Mouse (Mus musculus) adipose tissue, adult 10 weeks (tissue): Measurements from ENCODE around the gene Olfr286. TPM values are rescaled to one million over a fixed set of nuclear protein-coding genes. Genes with fewer than 3 reads are reported as not detected.

Source experiments
- polyA plus RNA-seq: library from polyadenylated mRNA; stranded (reverse); fragments of 350-450 nt; fragmentation: Illumina TruSeq; extraction: RNeasy Lipid Tissue Mini Kit (QIAGEN cat#74804); gene quantifications from one replicate; pipeline ENCODE4 v1.2.3, GENCODE M21; 2014; ENCODE audit warnings: low read depth, low replicate concordance

The Olfr286 gene
- polyA plus RNA-seq: not detected

DNA sequence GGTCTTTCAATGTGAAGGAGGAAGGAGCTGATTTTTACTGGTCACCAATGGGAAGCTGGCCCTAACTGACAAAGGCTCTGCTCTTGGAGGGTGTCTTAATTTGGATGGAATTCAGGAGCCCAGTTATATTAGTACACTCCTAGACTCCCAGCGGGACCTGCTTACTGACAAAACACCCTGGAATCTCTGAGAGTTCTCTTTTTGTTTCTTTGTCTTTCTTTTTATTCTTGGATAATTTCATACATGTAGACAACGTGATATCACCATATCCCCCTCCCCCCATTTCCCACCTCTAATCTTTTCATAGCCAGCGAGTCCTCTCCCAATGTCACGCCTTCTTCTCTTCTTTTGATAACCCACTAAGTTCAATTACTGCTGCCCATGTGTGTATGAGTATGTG lies at the start of gene Olfr286:
Gene Olfr286 (minus strand): TSS at position 101 of the 400 bp plus-strand sequence.

DNA sequence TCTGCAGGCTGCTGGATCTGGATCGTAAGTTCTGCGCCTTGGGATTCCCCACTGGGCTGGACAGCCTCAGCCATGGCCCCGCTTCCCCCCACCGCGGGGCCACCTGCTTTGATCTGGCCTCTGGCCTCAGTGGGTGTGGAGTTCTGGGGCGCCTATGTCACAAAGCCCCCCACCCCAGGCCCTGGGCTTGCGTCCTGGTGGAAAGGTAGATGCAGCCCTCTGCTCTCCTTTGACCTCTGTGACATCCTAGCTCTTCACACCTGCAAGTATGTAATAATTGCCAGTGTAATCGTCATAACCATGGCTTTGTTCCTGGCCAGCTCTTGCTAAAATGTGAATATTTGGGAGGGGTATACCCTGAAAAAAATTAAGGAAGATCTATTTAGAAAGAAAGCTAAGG lies 22.9 kb upstream of the Olfr286 start, which contains the start of gene H1fnt:
Gene H1fnt (minus strand): TSS at position 101 of the 400 bp plus-strand sequence.

DNA sequence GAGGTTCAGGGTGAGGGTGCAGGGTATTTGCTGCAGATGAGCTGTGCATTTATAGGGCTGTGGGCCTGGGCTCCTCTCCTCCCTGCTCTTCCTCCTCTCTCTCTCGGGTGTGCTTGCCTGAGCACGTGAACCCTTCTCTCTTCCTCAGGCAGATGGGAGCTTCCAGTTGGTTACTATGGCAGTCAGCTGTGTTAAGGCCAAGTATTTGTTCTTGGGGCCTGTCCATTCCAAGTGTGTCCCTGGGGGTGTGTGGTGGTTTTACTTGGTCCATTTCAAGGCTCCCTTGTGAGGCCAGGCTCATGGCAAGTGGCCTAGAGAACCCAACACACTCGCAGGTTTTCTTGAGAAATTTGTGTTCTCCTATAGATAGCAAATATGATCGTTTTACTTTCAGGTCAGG lies 13.4 kb downstream of the Olfr286 start, which contains the start of the genes Gm44579 and Olfr287:
Gene Gm44579 (minus strand): TSS at position 101 of the 400 bp plus-strand sequence.
Gene Olfr287 (minus strand): TSS at position 180 of the 400 bp plus-strand sequence.

DNA sequence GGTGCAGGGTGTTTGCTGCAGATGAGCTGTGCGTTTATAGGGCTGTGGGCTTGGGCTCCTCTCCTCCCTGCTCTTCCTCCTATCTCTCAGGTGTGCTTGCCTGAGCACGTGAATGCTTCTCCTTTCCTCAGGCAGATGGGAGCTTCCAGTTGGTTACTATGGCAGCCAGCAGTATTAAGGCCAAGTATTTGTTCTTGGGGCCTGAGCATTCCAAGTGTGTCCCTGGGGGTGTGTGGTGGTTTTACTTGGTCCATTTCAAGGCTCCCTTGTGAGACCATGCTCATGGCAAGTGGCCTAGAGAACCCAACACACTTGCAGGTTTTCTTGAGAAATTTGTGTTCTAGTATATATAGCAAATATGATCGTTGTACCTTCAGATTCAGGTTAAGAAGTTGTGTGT lies 38.8 kb downstream of the Olfr286 start, which contains the start of gene Olfr288:
Gene Olfr288 (minus strand): TSS at position 101 of the 400 bp plus-strand sequence.

Other genes starting within 250 kb of the Olfr286 start
- 0.51 TPM for gene Col2a1, start 229.8 kb downstream of the Olfr286 start, polyA plus RNA-seq
- 21.6 TPM for gene Pfkm, start 141.9 kb downstream of the Olfr286 start, polyA plus RNA-seq
- gene Senp1, start 140.7 kb downstream of the Olfr286 start, polyA plus RNA-seq: 17.6 TPM
- gene Asb8, start 68.8 kb downstream of the Olfr286 start, polyA plus RNA-seq: 23.7 TPM
- gene Ccdc184, start 67.3 kb downstream of the Olfr286 start, polyA plus RNA-seq: 0.57 TPM
- gene Olfr288, start 38.9 kb downstream of the Olfr286 start, polyA plus RNA-seq: not detected
- not detected for gene Gm44579, start 13.5 kb downstream of the Olfr286 start, polyA plus RNA-seq
- not detected for gene Olfr287, start 13.4 kb downstream of the Olfr286 start, polyA plus RNA-seq
- gene H1fnt, start 22.8 kb upstream of the Olfr286 start, polyA plus RNA-seq: 15.9 TPM
- gene Zfp641, start 61.7 kb upstream of the Olfr286 start, polyA plus RNA-seq: 3.6 TPM
- not detected for gene Olfr285, start 82.9 kb upstream of the Olfr286 start, polyA plus RNA-seq
- gene Olfr284, start 106.5 kb upstream of the Olfr286 start, polyA plus RNA-seq: not detected
- gene Olfr283, start 146.5 kb upstream of the Olfr286 start, polyA plus RNA-seq: not detected
- gene Olfr282, start 196.8 kb upstream of the Olfr286 start, polyA plus RNA-seq: not detected
- gene Olfr281, start 218.1 kb upstream of the Olfr286 start, polyA plus RNA-seq: not detected
- not detected for gene OR5BS1P, start 235.4 kb upstream of the Olfr286 start, polyA plus RNA-seq
- not detected for gene Lalba, start 248.3 kb upstream of the Olfr286 start, polyA plus RNA-seq